Mouse (Mus musculus) CH12.LX (cell line): ENCODE data around the gene Gmppa.

ENCODE experiments used
- BHLHE40 ChIP-seq: IDR thresholded peaks from 2 replicates; pipeline ENCODE4 v1.6.1; 2011; ENCODE audit warnings: mild to moderate bottlenecking, low read depth, low read length, improper control_type of control experiment
- CTCF ChIP-seq, 2 experiments: IDR thresholded peaks in 1 of 2; conservative IDR thresholded peaks in 1 of 2; 2 replicates each; pipeline ENCODE4 v1.5.1; 2011 to 2012; ENCODE audit warnings: low read depth in 2 of 2, low read length in 2 of 2, improper control_type of control experiment in 1 of 2, inconsistent platforms in 1 of 2, mild to moderate bottlenecking in 1 of 2, moderate library complexity in 1 of 2
- MAZ ChIP-seq: IDR thresholded peaks from 2 replicates; pipeline ENCODE4 v1.6.1; 2012; ENCODE audit warnings: low read depth, mild to moderate bottlenecking, inconsistent platforms, low read length, improper control_type of control experiment, moderate library complexity
- POLR2A ChIP-seq: IDR thresholded peaks from 2 replicates; pipeline ENCODE4 v1.6.1; 2011; ENCODE audit warnings: low read depth, mild to moderate bottlenecking, improper control_type of control experiment, low read length
- ZC3H11A ChIP-seq: IDR thresholded peaks from 2 replicates; pipeline ENCODE4 v1.6.1; 2012; ENCODE audit warnings: low read depth, mild to moderate bottlenecking, inconsistent platforms, low read length, improper control_type of control experiment

DNA sequence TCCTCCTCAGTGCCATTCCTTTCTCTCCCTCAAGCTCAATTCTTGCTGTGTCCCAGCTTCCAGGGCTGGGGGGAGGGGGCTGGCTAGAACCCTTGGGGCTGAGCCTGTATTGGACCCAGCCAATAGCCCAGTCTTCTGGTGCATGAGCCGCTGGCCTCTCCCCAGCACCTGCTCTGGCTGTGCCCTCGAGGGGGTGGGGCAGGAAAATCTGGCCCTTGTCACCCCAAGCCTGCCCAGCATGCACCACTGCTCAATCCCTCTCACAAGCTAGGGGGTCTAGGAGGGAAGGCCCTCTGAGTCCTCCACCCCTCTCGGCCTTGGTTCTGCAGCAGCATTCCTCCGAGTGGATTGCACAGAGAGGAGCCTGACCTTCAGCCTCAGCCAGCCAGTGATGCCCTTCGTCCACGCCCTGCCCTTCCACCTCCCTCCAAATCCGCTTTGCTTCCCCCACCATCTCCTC is 48.2 kb upstream of the Gmppa start:
- no peak for TF ChIP-seq POLR2A
- TF ChIP-seq BHLHE40, result no peak
- TF ChIP-seq MAZ, result no peak
- no peak for TF ChIP-seq CTCF (conservative IDR thresholded peaks at IDR 0.05 in 1 of 2, IDR thresholded peaks at IDR 0.05 in 1 of 2; ENCODE audit: low read depth in 2 of 2, low read length in 2 of 2)
- TF ChIP-seq ZC3H11A, result no peak
